Mouse (Mus musculus) lung, adult 18-20 months (tissue): ENCODE data around the gene P3h1.
A peak's percentile ranks its signal among the peaks of the same experiment; 100 is the strongest.

Source experiments
- DNase-seq, 2 experiments: peaks; one replicate each; pipeline ENCODE4 v3.0.0; 2022; ENCODE audit warnings: mixed read lengths in 2 of 2

Gene P3h1

DNA sequence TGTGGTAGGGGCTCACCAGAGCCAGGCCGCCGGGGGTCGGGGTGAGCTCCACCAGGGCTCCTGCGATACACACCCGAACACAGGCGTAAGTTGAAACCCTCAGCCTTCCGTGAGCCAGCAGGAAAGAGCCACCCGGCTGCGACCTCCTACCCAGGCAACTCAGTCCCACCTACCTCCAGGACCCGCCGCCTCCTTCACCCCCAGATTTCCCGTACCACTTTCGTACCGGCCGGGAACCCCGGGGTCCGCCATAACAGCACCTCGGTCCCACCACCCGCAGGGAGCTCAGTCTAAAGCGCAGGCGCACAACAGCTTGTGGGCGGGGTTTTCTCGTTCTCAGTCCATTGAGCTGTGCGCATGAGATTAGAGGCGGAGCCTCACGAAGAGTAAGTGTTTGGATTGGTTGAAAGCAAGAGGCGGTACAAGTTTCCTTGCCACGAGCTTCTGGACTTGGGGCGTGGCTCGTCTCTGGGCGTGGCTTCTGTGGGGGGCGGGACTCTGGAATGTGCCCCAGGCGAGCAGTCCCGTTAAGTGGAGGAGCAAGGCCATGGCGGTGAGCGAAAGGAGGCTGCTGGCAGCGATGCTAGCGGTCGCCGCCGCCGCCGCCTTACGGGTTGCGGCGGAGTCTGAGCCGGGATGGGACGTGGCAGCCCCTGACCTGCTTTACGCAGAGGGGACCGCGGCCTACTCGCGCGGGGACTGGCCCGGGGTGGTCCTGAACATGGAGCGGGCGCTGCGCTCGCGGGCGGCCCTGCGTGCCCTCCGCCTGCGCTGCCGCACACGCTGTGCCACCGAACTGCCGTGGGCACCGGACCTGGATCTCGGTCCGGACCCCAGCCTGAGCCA is at the start of gene P3h1, which contains the start of gene AU022252:
TSS of gene P3h1 (plus strand) at position 506 of the 846 bp plus-strand sequence.
TSS of gene AU022252 (minus strand) at position 303 of the 846 bp plus-strand sequence.
- peak; percentile 100 for DNase-seq

GRCm38 (mm10) chr4:119183525-119183924 is 49.2 kb upstream of the P3h1 start:
- DNase-seq = no peak

DNA sequence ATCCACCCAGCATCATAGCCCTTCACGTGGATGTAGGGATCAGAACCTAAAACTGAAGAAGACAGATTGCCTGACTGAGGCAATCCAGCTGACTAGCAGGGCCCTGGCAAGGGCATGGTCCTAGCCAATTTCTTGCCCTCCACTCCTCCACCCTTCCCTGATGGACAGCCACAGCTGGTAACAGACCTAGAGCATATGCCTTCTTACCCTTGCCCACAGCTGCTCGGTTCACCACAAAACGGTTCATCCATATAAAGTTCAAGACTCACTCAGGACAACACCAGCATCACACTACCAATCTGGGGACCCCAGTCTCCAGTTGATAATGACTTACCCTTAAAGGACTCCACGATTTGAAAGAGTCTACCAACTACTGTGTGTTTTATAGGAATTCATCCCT is 46.9 kb upstream of the P3h1 start:
- DNase-seq = no peak

- DNase-seq = no peak
Measured at GRCm38 (mm10) chr4:119188060-119188785, 44.5 kb upstream of the P3h1 start.

- no peak for DNase-seq
Measured at GRCm38 (mm10) chr4:119189392-119189791, 43.3 kb upstream of the P3h1 start.

GRCm38 (mm10) chr4:119189864-119190263 is 42.9 kb upstream of the P3h1 start, which contains the start of gene Ermap:
Gene Ermap (minus strand): TSS chr4:119190011.
- no peak for DNase-seq

DNA sequence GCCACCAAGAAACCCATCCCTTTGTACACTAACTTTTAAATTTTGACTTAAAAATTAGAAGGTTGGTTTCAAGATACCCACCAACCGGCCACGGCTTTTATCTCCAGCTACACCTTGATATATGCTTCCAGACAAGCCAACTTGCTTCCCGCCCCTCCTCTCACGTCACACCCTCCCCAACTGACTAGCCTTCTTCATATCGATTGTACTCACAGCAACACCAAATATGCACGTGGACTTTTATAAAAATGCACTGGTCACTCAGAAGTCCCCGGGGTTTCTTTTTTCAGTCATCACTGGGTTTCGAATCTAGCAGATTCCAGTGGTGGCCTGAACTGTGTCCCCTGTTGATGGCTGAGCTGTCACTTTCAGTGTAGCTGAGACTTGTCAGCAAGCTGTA is 42.1 kb upstream of the P3h1 start:
- no peak for DNase-seq

DNA sequence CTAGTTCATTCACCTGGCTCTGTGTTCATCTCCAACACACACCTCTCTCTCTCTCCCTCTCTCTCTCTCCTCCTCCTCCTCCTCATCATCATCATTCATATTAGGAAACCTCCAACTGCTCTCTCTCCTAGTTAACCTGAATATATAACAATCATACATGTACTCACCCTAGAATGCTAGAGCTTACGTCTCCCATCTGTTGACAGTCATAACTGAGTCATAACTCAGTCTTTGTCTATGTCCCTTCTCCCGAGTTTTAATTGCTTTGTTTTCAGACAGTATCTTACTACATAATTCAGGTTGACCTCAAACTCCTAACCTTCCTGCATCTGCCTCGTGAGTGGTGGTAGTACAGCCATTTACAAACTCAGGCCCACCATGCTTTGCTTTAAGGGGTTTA is 41.4 kb upstream of the P3h1 start:
- DNase-seq = no peak

GRCm38 (mm10) chr4:119192757-119193156 is 40.0 kb upstream of the P3h1 start:
- DNase-seq = no peak

DNA sequence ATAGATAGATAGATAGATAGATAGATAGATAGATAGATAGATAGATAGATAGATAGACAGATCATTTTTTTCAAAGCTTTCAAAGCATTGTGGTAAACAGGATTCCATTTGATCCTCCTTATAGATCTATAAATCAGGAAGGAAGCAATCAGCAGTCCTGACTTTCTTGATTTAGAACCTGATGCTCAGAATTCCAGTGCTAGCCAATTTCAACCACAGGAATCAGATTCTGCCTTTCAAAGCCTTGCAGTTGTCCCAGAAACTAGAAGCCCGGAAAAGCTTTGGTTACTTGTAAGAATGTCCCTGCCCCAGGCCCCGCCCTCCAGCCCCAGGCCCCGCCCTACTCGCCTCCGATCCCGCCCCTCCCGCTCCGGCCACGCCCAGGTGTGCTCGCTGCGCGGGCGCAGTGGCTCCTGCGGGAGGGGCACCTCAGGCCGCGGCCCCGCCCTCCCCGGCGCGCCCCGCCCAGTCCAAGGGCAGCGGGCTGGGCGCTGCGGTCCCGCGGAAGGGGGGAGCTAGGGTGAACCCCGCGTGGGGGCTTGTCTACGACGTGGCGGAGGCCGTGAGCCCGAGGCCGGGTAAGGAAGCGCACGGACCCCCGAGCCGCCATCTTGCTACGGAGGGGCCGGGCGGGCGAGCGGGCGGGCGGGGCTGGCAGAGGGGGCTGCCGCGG is 37.7 kb upstream of the P3h1 start, which contains the start of gene Svbp:
TSS of gene Svbp (plus strand) at position 398 of the 673 bp plus-strand sequence.
- peak; percentile 77 to 83 for DNase-seq

GRCm38 (mm10) chr4:119195582-119196320 is 37.0 kb upstream of the P3h1 start:
- DNase-seq = no peak

- no peak for DNase-seq
Measured at GRCm38 (mm10) chr4:119198105-119198504, 34.6 kb upstream of the P3h1 start.

GRCm38 (mm10) chr4:119204672-119205071 is 28.0 kb upstream of the P3h1 start:
- peak; percentile 42 to 50 for DNase-seq

DNA sequence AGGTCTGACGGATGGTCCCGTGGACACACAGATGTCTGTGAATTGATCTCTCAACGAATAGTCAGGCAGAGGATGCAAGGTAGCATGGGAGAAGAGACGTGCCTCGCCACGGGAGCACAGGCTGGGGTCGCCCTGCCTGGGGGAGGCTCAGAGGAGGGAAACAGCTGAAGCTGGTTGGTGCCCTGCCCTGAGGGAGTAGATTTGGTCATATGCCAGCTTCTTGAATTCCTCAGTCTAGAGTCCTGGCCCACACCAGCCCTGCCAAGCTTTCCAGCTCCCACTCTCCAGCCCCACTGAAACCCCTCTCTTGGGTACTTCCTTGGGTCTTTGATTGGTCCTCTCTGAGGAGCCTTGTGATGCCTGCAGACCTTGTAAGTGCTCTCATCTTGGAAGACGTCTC is 16.0 kb upstream of the P3h1 start:
- DNase-seq = no peak

DNA sequence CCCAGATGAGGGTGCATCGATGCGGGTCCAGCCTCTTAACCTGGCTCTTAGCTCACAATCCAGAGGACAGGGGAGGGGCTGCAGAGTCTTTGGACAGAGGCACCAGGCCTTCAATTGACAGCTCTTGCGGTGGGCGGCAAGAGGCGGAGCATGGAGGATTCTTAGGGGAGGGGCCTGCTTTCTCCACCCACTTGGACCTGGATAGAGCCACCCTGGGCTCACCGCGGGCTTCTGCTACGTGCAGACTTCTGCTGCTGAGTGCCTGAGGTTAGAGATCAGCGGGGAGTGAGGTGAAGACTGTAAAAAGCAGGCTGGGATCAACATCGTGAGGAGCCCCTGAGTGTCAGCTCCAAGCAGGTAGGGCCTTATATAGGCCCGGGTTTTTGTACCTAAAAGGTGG is 14.5 kb upstream of the P3h1 start, which contains the start of gene Tmem269:
TSS of gene Tmem269 (minus strand) at position 49 of the 400 bp plus-strand sequence.
- peak in 1 of 2 experiments; percentile 21 for DNase-seq

DNA sequence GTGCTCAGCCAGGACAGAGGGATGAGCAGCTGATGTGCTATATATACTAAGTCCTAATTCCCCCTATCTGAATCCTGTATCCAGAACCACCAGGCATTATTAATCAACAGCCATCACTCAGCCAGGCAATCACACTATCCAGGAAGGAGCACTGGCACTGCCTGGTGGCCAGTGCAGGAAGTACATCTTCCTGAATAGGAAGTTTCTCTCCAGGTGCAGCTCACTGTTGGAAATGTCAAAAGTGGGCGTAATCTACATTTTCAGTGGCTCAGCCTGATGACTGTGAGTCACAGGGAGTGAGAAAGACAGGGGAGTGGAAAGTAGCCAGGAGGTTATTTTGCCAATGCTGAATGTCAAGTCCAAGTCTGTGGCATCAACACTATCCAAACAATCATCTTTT is 9.0 kb upstream of the P3h1 start:
- peak in 1 of 2 experiments; percentile 37 for DNase-seq

DNA sequence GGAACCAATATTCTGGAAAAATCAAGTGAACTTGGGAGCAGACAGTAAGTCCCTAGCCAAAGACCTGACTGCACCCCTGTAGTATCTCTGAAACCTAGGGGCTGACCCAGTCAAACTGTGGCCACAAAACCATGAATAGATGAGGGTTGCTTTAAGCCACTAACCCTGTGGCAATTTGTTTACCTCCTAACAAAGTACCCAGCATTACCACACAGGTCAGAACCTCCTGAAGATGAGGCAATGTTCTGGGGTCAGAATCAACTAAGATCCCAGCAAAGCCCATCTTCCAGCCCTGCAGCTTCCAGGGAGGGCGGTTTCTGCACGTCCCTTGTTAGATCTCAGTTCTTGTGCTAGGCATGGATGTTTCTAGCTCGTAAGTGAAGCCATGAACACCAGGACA is 8.2 kb upstream of the P3h1 start:
- DNase-seq = no peak

DNA sequence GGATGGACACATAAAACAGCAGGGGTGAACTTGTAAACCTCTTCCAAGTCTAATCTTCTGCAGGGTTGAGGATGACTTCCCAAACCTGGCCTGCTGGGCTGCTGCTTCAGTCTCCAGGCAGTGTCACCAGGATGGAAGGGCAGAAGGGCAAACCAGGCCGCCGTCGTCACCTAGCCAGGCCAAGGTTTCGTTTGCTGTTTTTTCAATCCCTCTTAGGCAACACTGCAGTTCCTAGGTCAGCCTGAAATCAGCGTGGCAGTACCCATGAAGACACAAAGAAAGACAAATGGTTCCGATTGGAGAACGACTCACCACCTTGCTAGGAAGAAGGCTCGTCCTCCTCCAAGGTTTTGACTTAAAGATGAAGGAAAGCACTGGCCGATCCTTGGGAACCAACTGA is 7.0 kb upstream of the P3h1 start:
- no peak for DNase-seq

GRCm38 (mm10) chr4:119226751-119227150 is 6.0 kb upstream of the P3h1 start:
- no peak for DNase-seq

DNA sequence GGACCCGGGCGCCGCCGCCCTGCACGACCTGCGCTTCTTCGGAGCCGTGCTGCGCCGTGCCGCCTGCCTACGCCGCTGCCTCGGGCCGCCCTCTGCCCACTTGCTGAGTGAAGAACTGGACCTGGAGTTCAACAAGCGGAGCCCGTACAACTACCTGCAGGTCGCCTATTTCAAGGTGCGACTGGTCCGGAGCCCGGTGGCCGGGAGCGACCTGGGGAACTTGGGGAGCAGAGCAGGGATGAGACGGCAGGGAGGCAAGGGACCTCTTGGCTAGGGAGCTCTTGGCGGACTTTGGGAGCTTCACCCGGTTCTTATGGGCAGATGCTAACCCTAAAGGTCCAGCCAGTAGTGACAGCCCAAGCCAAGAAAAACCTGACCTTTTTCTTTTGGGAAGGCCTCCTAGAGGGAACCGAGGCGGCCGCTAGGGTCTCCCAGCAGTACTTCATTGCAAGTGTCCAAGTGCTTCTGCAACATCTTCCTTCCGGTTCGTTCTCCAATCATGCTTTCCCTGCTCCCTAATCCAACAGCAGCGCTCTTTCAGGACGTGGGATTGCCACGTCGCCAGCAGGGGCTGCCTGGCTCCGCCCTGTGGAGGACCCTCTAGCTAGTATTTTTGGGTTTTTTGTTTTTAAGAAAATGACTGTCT is 664 bp downstream of the P3h1 start:
- DNase-seq = peak in 1 of 2 experiments; percentile 24

GRCm38 (mm10) chr4:119234348-119234747 is 1.6 kb downstream of the P3h1 start:
- DNase-seq = no peak

DNA sequence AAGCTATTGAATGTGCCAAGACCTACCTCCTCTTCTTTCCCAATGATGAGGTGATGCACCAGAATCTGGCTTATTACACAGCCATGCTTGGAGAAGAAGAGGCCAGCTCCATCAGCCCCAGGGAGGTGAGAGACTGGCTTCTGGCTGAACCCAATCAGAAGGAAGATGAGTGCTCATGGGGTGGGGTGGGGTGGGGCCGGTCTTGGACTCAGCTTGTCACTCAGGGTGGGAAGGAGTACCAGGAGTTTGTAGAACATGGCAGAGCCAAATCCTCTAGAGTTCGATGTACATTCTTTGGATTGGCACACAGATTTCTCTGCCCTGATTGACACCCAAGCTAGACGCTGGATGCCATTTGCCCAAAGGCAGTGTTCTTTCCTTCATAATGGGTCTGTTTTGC is 5.9 kb downstream of the P3h1 start:
- no peak for DNase-seq
